Mouse (Mus musculus) heart, postnatal 0 days (tissue): ENCODE measurements at regions not wholly inside any gene's neighbourhood (a gene's known extent, or its start where the extent isn't known, plus 50 kb on each side); places are given as distances from the start of the nearest gene placed in this dataset.

Experiments
- CTCF ChIP-seq: IDR thresholded peaks from 2 replicates; pipeline ENCODE4 v1.5.1; 2016; ENCODE audit warnings: antibody characterized with exemption, control low read depth, low read depth
- EP300 ChIP-seq: IDR thresholded peaks from 2 replicates; pipeline ENCODE4 v1.6.1; 2016; ENCODE audit warnings: antibody characterized with exemption, low read depth

DNA sequence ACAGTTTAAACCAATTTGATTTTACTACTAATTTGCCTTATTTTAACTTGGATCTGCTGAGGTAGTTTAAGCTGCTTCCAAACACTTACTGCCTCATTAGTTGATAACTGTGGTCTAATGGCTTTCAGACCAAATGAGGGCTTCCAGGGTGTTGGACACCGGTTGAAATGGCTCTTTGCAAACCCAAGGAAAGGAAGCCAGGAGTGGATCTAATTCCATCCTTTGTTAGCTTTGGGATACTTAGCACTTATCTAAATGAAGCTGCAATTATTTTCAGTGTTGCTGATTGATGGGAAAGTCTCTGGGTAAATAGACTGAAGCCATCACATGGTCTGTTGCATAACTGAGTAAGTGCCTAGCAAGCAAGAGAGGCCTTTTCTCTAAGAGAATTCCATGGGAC is 148.4 kb upstream of the Sel1l start:
- TF ChIP-seq CTCF (no peak), EP300 (no peak)
